Mouse (Mus musculus) thymus, postnatal 0 days (tissue): ENCODE data around the gene Frrs1. TPM values are rescaled to one million over a fixed set of nuclear protein-coding genes. Genes with fewer than 3 reads are reported as not detected.

Experiments used
- polyA plus RNA-seq: library from polyadenylated mRNA; unstranded; fragments of >200 nt; fragmentation: Nextera tagmentation; extraction: Ambion mirVana; gene quantifications from 2 replicates; pipeline ENCODE4 v1.2.1, GENCODE M21; 2015

The Frrs1 gene
- polyA plus RNA-seq, 1 experiment from 2014 or later, result 14.9 TPM

Other genes starting within 250 kb of the Frrs1 start
- 25.0 and 30.6 TPM in 2 replicates for gene Trmt13, start 244.9 kb upstream of the Frrs1 start, polyA plus RNA-seq
- gene Mfsd14a, start 196.8 kb upstream of the Frrs1 start, polyA plus RNA-seq, result 68.6 and 69.9 TPM in 2 replicates
- gene Gm43191, start 178.2 kb upstream of the Frrs1 start, polyA plus RNA-seq, result not detected in 2 replicates
- 8.9 and 9.1 TPM in 2 replicates for gene Slc35a3, start 146.6 kb upstream of the Frrs1 start, polyA plus RNA-seq
- 5.9 and 7.7 TPM in 2 replicates for gene Agl, start 51.3 kb upstream of the Frrs1 start, polyA plus RNA-seq
- gene 4930455H04Rik, start 108.8 kb downstream of the Frrs1 start, polyA plus RNA-seq, result not detected in 2 replicates
- gene Palmd, start 109.5 kb downstream of the Frrs1 start, polyA plus RNA-seq, result 2.4 and 2.5 TPM in 2 replicates